Mouse (Mus musculus) heart, adult 2 months (tissue): ENCODE measurements around the gene Nop16. TPM values are rescaled to one million over a fixed set of nuclear protein-coding genes. Genes with fewer than 3 reads are reported as not detected.

Experiments used
- DNase-seq, 2 experiments: peaks; one replicate each; pipeline ENCODE4 v3.0.0; 2021
- H3K27ac ChIP-seq: fragments of 200-600 bp; 2 replicates; pipeline ENCODE4 v1.8.1; 2022
- H3K27me3 ChIP-seq: fragments of 200-500 bp; 2 replicates; pipeline ENCODE4 v1.6.1; 2012; ENCODE audit warnings: mild to moderate bottlenecking, low read length, inconsistent platforms, mixed read lengths; ENCODE audit not compliant: control insufficient read depth, insufficient read depth
- H3K36me3 ChIP-seq: fragments of 200-500 bp; 2 replicates; pipeline ENCODE4 v1.6.1; 2012; ENCODE audit warnings: low read length, inconsistent platforms; ENCODE audit not compliant: control insufficient read depth, insufficient read depth
- H3K4me1 ChIP-seq: fragments of 200-500 bp; 2 replicates; pipeline ENCODE4 v1.6.1; 2011; ENCODE audit warnings: low read length; ENCODE audit not compliant: control insufficient read depth, insufficient read depth
- H3K4me3 ChIP-seq: fragments of 200-600 bp; 2 replicates; pipeline ENCODE4 v1.8.1; 2022
- H3K79me2 ChIP-seq: fragments of 200-500 bp; replicated peaks from 2 replicates; pipeline ENCODE4 v1.6.1; 2012; ENCODE audit warnings: mild to moderate bottlenecking, inconsistent platforms, low read length, moderate library complexity, mixed read lengths; ENCODE audit not compliant: control insufficient read depth, insufficient read depth
- H3K9ac ChIP-seq: fragments of 200-500 bp; 2 replicates; pipeline ENCODE4 v1.6.1; 2012; ENCODE audit warnings: low read depth, mild to moderate bottlenecking, control low read depth, inconsistent platforms, low read length, mixed read lengths
- CTCF ChIP-seq: fragments of 200-600 bp; IDR thresholded peaks from 2 replicates; pipeline ENCODE4 v1.8.1; 2022; ENCODE audit warnings: antibody characterized with exemption, mild to moderate bottlenecking, moderate library complexity
- EP300 ChIP-seq: fragments of 200-500 bp; IDR thresholded peaks from 2 replicates; pipeline ENCODE4 v1.6.1; 2011; ENCODE audit warnings: low read depth, low read length, control low read depth; ENCODE audit not compliant: insufficient read depth
- POLR2A ChIP-seq: fragments of 200-500 bp; IDR thresholded peaks from 2 replicates; pipeline ENCODE4 v1.6.1; 2011; ENCODE audit warnings: mild to moderate bottlenecking, low read depth, low read length, control low read depth; ENCODE audit not compliant: insufficient read depth
- WGBS: fragments of 180-500 bp; shearing (Covaris S2); methylation state at CpG from one replicate; pipeline ENCODE4 v1.1.7; 2018; 5-methylcytosine and 5-hydroxymethylcytosine counted together
- intact Hi-C: fragments of 180-260 bp; cut with DNase I; formaldehyde crosslinking; loops from one replicate; pipeline ENCODE4 v1.15.1; 2025
- polyA plus RNA-seq: library from polyadenylated mRNA; depleted of rRNA; stranded (reverse); fragments of >200 nt; gene quantifications from 2 replicates; pipeline ENCODE4 v1.2.3, GENCODE M21; 2012
- total RNA-seq, 2 experiments: library from RNA; stranded (reverse); gene quantifications; 2 replicates each; pipeline ENCODE4 v1.2.3; 2021

Gene Nop16
- total and polyA plus RNA-seq, 3 experiments, result 5.9 to 17.1 (median 16.5) TPM

DNA sequence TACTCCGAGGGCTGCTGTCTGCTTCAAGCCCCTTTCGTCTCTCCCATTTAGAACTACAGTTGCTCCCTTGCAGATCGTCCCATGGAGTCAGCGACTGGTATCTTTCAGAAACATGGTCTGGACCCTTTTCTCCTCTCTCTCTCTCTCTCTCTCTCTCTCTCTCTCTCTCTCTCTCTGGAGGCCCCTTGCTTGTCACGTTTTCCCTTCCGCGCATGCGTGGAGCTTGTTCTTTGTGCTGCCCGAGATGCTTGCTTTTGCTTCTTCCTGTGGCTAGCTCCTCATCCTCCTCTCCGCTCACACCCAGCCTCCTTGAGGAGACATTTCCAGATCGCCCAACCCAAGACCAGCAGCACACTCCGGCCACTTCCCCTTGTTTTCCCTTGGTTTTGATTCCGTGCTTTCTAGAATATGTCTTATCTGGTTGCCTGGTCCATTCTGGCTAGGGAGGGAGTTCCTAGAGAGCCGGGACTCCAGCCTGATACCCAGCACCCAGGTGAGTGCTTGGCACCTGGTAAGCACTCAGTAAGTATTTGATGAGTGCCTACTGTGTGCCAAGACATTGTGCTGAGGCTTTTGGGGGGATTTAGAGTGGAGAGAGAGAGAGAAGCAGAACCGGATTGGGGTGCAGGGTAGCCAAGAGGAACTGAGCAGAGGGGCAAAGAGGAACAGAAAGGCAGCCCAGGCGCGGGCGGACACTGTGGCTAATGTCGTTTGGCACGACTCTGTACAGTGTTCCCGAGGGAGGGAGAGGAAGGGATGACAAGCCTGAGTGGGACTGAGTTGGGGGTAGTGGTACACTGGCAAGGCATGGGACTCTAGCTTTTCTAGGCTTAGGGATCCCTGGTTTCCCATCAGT, 12.0 kb downstream of the Nop16 start:
- Histone ChIP-seq H3K27me3 (no peaks in the 10 kb centered on the region), H3K27ac (no peak overlapping the region; the same call in 1 of the 2 replicates), H3K79me2 (no peaks in the 10 kb centered on the region), H3K9ac (no peak overlapping the region), H3K36me3 (0 out of 2 replicates have a peak, but pooled peaks cover 2% of the 10 kb centered on the region), H3K4me1 (peaks cover 6% of the 10 kb centered on the region), H3K4me3 (no peak overlapping the region)
- no peak for TF ChIP-seq EP300
- TF ChIP-seq CTCF, result no peak
- 76% methylated on average over 21 of the region's 21 CpGs for WGBS
- peak in 1 of 2 experiments; percentile 60 for DNase-seq
- intact Hi-C loops, result no loop called here

DNA sequence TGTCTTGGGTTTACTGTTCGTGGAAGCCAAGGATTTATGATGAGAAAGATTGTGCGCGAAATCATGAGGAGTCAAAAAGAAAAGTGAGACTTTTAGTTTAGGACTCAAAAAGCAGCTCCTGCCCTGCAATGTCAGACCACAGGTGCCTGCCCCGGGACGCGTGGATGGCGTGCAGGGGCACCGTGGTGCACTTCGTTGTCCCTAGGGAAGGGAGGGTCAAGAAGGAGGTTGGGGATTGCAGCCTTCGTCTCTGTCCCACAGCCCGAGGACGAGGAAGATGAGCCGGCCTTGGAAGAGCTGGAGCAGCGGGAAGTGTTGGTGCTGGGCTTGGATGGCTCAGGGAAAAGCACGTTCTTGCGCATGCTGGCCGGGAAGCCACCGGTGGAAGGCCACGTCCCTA, 14.4 kb downstream of the Nop16 start:
- peak overlapping the region; percentile 92 for H3K4me3 ChIP-seq
- peak overlapping the region; percentile 66 for H3K27ac ChIP-seq
- H3K36me3 ChIP-seq, result no peaks in the 10 kb centered on the region
- peak in 1 of 2 experiments; percentile 43 for DNase-seq
- TF ChIP-seq CTCF (no peak), EP300 (no peak), POLR2A (no peak)
- peaks cover 1% of the 10 kb centered on the region; the same call in 1 of the 2 replicates for H3K4me1 ChIP-seq
- intact Hi-C loops, result loop anchor here (1.0 kb wide), 2 partner anchors 15 to 46 kb away; partner anchors contain the start of genes Faf2, Higd2a and Nop16
- no peaks in the 10 kb centered on the region for H3K79me2 ChIP-seq
- H3K9ac ChIP-seq, result peak overlapping the region; percentile 90
- WGBS, result 4% methylated on average over 19 of the region's 19 CpGs
- no peaks in the 10 kb centered on the region for H3K27me3 ChIP-seq

GRCm38 (mm10) chr13:54574854-54575481, 14.9 kb downstream of the Nop16 start, which contains the start of gene Arl10:
TSS of gene Arl10 (plus strand) at chr13:54575015.
- H3K36me3 ChIP-seq, result no peaks in the 10 kb centered on the region
- no peaks in the 10 kb centered on the region for H3K79me2 ChIP-seq
- H3K4me3 ChIP-seq, result peak within 1 kb of the TSS; percentile 92
- under 1% methylated on average over 55 of the region's 55 CpGs for WGBS
- intact Hi-C loops, result loop anchor here (1.0 kb wide), 2 partner anchors 15 to 46 kb away; partner anchors contain the start of genes Faf2, Higd2a and Nop16
- peaks cover 1% of the 10 kb centered on the region; the same call in 1 of the 2 replicates for H3K4me1 ChIP-seq
- DNase-seq, result peak; percentile 88
- no peaks in the 10 kb centered on the region for H3K27me3 ChIP-seq
- peak within 1 kb of the TSS; percentile 66 for H3K27ac ChIP-seq
- H3K9ac ChIP-seq, result peak within 1 kb of the TSS; percentile 90
- TF ChIP-seq EP300 (no peak), CTCF (peak; percentile 41; the same call in 1 of the 2 replicates), POLR2A (peak; percentile 58; the same call in 1 of the 2 replicates)

DNA sequence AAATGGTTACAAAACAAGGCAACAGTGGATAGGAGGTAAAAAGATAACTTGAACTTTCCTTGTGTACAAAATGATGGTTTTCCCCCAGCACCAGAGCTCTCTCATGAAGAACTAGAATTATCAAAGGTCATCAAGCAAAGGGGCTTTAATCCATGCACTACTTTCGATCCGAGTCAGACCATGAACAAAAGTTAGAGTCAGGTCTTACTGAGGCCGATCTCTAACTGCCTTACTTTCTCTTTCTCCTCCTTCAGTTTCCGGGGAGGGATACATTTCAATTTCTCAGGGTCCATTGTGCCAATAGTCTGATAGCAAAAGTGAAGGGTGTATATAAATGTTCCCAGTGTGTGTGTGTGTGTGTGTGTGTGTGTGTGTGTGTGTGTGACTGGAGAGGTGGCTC, 17.3 kb downstream of the Nop16 start:
- Histone ChIP-seq H3K9ac (no peak overlapping the region), H3K27me3 (no peaks in the 10 kb centered on the region), H3K4me3 (no peak overlapping the region), H3K79me2 (no peaks in the 10 kb centered on the region), H3K4me1 (peaks cover 1% of the 10 kb centered on the region; the same call in 1 of the 2 replicates), H3K36me3 (no peaks in the 10 kb centered on the region), H3K27ac (no peak overlapping the region)
- TF ChIP-seq CTCF (no peak), EP300 (no peak), POLR2A (no peak)
- intact Hi-C loops, result no loop called here
- 82% methylated on average over 4 of the region's 4 CpGs for WGBS
- DNase-seq, result no peak

DNA sequence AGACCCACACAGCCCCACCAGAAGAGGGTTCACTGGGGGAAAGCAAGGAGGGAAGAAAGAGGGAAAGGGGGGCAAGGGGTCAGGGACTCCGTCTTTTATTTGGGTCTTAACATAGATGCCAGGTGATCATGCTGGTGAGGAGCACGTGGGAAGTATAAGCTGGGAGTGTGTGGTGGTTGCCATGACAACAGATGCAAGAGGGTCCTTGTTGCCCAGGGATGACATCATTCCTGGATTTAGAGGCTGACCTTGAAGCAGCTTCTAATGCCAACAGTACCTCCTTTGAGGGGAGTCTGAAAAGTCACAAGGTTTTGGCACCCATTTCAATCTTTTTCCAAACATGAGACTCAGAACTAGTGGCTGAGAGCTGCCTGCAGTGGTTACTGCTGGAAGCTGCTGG, 18.3 kb downstream of the Nop16 start:
- H3K4me3 ChIP-seq, result no peak overlapping the region
- intact Hi-C loops, result no loop called here
- no peaks in the 10 kb centered on the region for H3K79me2 ChIP-seq
- H3K27ac ChIP-seq, result no peak overlapping the region
- WGBS, result 50% methylated on average over 2 of the region's 2 CpGs
- no peaks in the 10 kb centered on the region for H3K27me3 ChIP-seq
- no peak for DNase-seq
- H3K4me1 ChIP-seq, result peaks cover 1% of the 10 kb centered on the region; the same call in 1 of the 2 replicates
- no peaks in the 10 kb centered on the region for H3K36me3 ChIP-seq
- TF ChIP-seq CTCF (no peak), POLR2A (no peak)
- no peak overlapping the region for H3K9ac ChIP-seq
